ENCODE assay signal across 8 mouse cellular contexts in the genomic region with DNA sequence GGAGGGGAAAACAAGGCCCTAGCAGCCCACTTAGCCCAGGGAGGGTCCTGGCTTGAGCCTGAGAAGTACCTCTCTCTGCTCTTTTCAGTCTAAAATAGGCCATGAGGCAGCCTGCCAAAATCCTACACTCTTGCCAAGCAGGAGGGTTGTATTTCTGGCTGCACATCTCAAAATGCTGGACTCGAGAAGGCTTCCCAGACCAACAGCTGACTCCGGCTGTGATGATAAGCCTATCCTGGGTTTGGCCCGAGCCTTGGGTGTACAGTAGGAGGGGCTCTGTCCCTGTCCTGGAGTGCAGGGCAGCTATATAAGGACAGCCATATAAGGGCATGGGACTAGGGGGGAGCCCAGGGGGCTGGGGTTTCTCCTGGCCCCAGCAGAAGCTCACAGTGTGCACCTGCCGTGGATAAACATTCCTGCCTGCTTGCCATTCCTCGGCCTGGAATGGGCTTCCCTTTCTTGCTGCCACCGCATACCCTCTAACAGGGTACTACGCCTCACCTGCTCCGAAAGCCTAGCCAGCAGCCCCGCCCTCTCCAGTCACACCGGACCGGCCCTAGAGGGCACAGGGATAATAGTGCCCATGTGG.
DNase-seq lines count a peak whose midpoint lies in the region; ATAC-seq and TF ChIP-seq lines count a peak whose summit lies in the region.

No protein-coding gene starts in this region.

- peak; percentile 94 for TF ChIP-seq EP300 in heart, postnatal 0 days (IDR thresholded peaks at IDR 0.05; ENCODE audit: low read depth)
- TF ChIP-seq EP300 in lung, postnatal 0 days (IDR thresholded peaks at IDR 0.05): peak; percentile 38

- no peak overlapping the region for H3K4me2 ChIP-seq in limb, embryonic 11.5 days (ENCODE audit: low read depth, severe bottlenecking)
- H3K4me2 ChIP-seq in forebrain, postnatal 0 days (ENCODE audit: low read depth): no peak overlapping the region
- peak overlapping the region; percentile 63 for H3K4me2 ChIP-seq in heart, postnatal 0 days (ENCODE audit: low read depth, low read length)
- H3K4me2 ChIP-seq in lung, postnatal 0 days (replicated peaks; ENCODE audit: low read depth, low read length): 0 out of 2 replicates have a peak overlapping the region, but pooled peaks have one; percentile 5
- H3K4me2 ChIP-seq in stomach, embryonic 15.5 days: no peak overlapping the region

- H3K4me3 ChIP-seq in limb, embryonic 11.5 days (ENCODE audit: low read depth, low read length): no peak overlapping the region
- H3K4me3 ChIP-seq in limb, embryonic 10.5 days: no peak overlapping the region
- no peak overlapping the region for H3K4me3 ChIP-seq in forebrain, postnatal 0 days (ENCODE audit: low read depth, low read length)
- peak overlapping the region; percentile 36 for H3K4me3 ChIP-seq in heart, postnatal 0 days (ENCODE audit: low read depth, low read length)
- no peak overlapping the region for H3K4me3 ChIP-seq in lung, postnatal 0 days (ENCODE audit: low read depth, low read length)
- no peak overlapping the region for H3K4me3 ChIP-seq in stomach, embryonic 15.5 days (replicated peaks)

- 81% methylated on average over 11 of the region's 11 CpGs for WGBS in limb, embryonic 11.5 days
- WGBS in limb, embryonic 10.5 days: 81% methylated on average over 11 of the region's 11 CpGs
- 49% methylated on average over 11 of the region's 11 CpGs for WGBS in forebrain, postnatal 0 days
- WGBS in heart, postnatal 0 days: 21% methylated on average over 11 of the region's 11 CpGs
- WGBS in lung, postnatal 0 days: 38% methylated on average over 11 of the region's 11 CpGs
- WGBS in stomach, embryonic 15.5 days: 41% methylated on average over 11 of the region's 11 CpGs

- TF ChIP-seq CTCF in forebrain, postnatal 0 days (IDR thresholded peaks at IDR 0.05; ENCODE audit: low read depth): no peak
- peak; percentile 19 for TF ChIP-seq CTCF in heart, postnatal 0 days (IDR thresholded peaks at IDR 0.05; ENCODE audit: low read depth)
- TF ChIP-seq CTCF in lung, postnatal 0 days (IDR thresholded peaks at IDR 0.05): no peak; the same call in 1 of the 2 replicates

- DNase-seq in limb, embryonic 11.5 days (ENCODE audit: low spot score): no peak
- DNase-seq in limb, embryonic 10.5 days (ENCODE audit: low spot score): no peak
- DNase-seq in forebrain, postnatal 0 days: peak; percentile 64
- DNase-seq in heart, postnatal 0 days (ENCODE audit: low spot score): peak; percentile 96
- DNase-seq in kidney, postnatal 36 days: peak; percentile 51 to 58
- DNase-seq in lung, postnatal 0 days (ENCODE audit: low spot score): peak; percentile 90

- no peak overlapping the region for H3K27ac ChIP-seq in limb, embryonic 11.5 days (replicated peaks; ENCODE audit: low read depth, low read length)
- H3K27ac ChIP-seq in limb, embryonic 10.5 days: no peak overlapping the region
- peak overlapping the region; percentile 31; the same call in 1 of the 2 replicates for H3K27ac ChIP-seq in forebrain, postnatal 0 days (ENCODE audit: low read depth, low read length)
- peak overlapping the region; percentile 96 for H3K27ac ChIP-seq in heart, postnatal 0 days (ENCODE audit: low read depth)
- H3K27ac ChIP-seq in lung, postnatal 0 days (ENCODE audit: low read length): peak overlapping the region; percentile 73
- peak overlapping the region; percentile 85 for H3K27ac ChIP-seq in stomach, embryonic 15.5 days

- H3K27me3 ChIP-seq in limb, embryonic 11.5 days (ENCODE audit: control insufficient read depth, insufficient read depth, low read length): no peaks in the 10 kb centered on the region
- H3K27me3 ChIP-seq in limb, embryonic 10.5 days (ENCODE audit: low read depth, poor library complexity, severe bottlenecking): no peaks in the 10 kb centered on the region
- H3K27me3 ChIP-seq in forebrain, postnatal 0 days (ENCODE audit: insufficient read depth, low read length): no peaks in the 10 kb centered on the region
- no peaks in the 10 kb centered on the region for H3K27me3 ChIP-seq in heart, postnatal 0 days (ENCODE audit: control insufficient read depth, insufficient read depth, low read length)
- no peaks in the 10 kb centered on the region for H3K27me3 ChIP-seq in lung, postnatal 0 days (replicated peaks; ENCODE audit: insufficient read depth, low read length)
- no peaks in the 10 kb centered on the region for H3K27me3 ChIP-seq in stomach, embryonic 15.5 days (replicated peaks)

- H3K9me3 ChIP-seq in limb, embryonic 11.5 days (ENCODE audit: control insufficient read depth, low read length): no peaks in the 10 kb centered on the region
- no peaks in the 10 kb centered on the region for H3K9me3 ChIP-seq in limb, embryonic 10.5 days (replicated peaks)
- no peaks in the 10 kb centered on the region for H3K9me3 ChIP-seq in forebrain, postnatal 0 days (ENCODE audit: low read length)
- H3K9me3 ChIP-seq in heart, postnatal 0 days (replicated peaks; ENCODE audit: control insufficient read depth, low read length): no peaks in the 10 kb centered on the region
- H3K9me3 ChIP-seq in lung, postnatal 0 days (ENCODE audit: low read length): no peaks in the 10 kb centered on the region
- no peaks in the 10 kb centered on the region for H3K9me3 ChIP-seq in stomach, embryonic 15.5 days

- peaks cover 4% of the 10 kb centered on the region for H3K36me3 ChIP-seq in limb, embryonic 11.5 days (ENCODE audit: control insufficient read depth, insufficient read depth, low read length)
- H3K36me3 ChIP-seq in limb, embryonic 10.5 days: peaks cover 9% of the 10 kb centered on the region
- H3K36me3 ChIP-seq in forebrain, postnatal 0 days (ENCODE audit: insufficient read depth): peaks cover 3% of the 10 kb centered on the region; the same call in 1 of the 2 replicates
- 0 out of 2 replicates have a peak, but pooled peaks cover 5% of the 10 kb centered on the region for H3K36me3 ChIP-seq in heart, postnatal 0 days (replicated peaks; ENCODE audit: control insufficient read depth, insufficient read depth, low read length)
- no peaks in the 10 kb centered on the region for H3K36me3 ChIP-seq in lung, postnatal 0 days (ENCODE audit: insufficient read depth, low read length)
- no peaks in the 10 kb centered on the region for H3K36me3 ChIP-seq in stomach, embryonic 15.5 days

- H3K9ac ChIP-seq in limb, embryonic 11.5 days (ENCODE audit: low read length): no peak overlapping the region
- H3K9ac ChIP-seq in forebrain, postnatal 0 days: no peak overlapping the region
- peak overlapping the region; percentile 36 for H3K9ac ChIP-seq in heart, postnatal 0 days (replicated peaks; ENCODE audit: low read depth, low read length)
- H3K9ac ChIP-seq in lung, postnatal 0 days (replicated peaks; ENCODE audit: low read depth): no peak overlapping the region
- H3K9ac ChIP-seq in stomach, embryonic 15.5 days: no peak overlapping the region

- 0 out of 2 replicates have a peak, but pooled peaks have one; percentile 22 for ATAC-seq in limb, embryonic 11.5 days (ENCODE audit: insufficient number of reproducible peaks, low FRiP score, low TSS enrichment, low read depth)
- peak; percentile 56 for ATAC-seq in forebrain, postnatal 0 days
- ATAC-seq in heart, postnatal 0 days (ENCODE audit: insufficient read depth, low read depth): peak; percentile 92
- peak; percentile 81 for ATAC-seq in lung, postnatal 0 days
- peak; percentile 85 for ATAC-seq in stomach, embryonic 15.5 days (ENCODE audit: insufficient read depth, low FRiP score, low read depth)
- ATAC-seq in megakaryocyte, adult 5-6 weeks (ENCODE audit: poor library complexity, severe bottlenecking): no peak

- peaks cover 11% of the 10 kb centered on the region for H3K4me1 ChIP-seq in limb, embryonic 11.5 days (ENCODE audit: control insufficient read depth, insufficient read depth, low read length)
- H3K4me1 ChIP-seq in limb, embryonic 10.5 days: peaks cover 48% of the 10 kb centered on the region
- peaks cover 15% of the 10 kb centered on the region; the same call in 1 of the 2 replicates for H3K4me1 ChIP-seq in forebrain, postnatal 0 days (ENCODE audit: insufficient read depth)
- peaks cover 69% of the 10 kb centered on the region for H3K4me1 ChIP-seq in heart, postnatal 0 days (ENCODE audit: control insufficient read depth, insufficient read depth)
- H3K4me1 ChIP-seq in lung, postnatal 0 days (ENCODE audit: insufficient read depth, low read depth, low read length): peaks cover 25% of the 10 kb centered on the region; the same call in 1 of the 2 replicates
- peaks cover 32% of the 10 kb centered on the region for H3K4me1 ChIP-seq in stomach, embryonic 15.5 days

Comparison
In these comparisons a context has a peak if more than half of its experiments do, and no peak if none do; other contexts are left out.
1. DNase-seq: peak in forebrain, postnatal 0 days (single experiment), heart, postnatal 0 days (single experiment), kidney, postnatal 36 days (2 of 2) and lung, postnatal 0 days (single experiment); none in limb, embryonic 11.5 days (single experiment) and limb, embryonic 10.5 days (single experiment).
2. H3K27ac ChIP-seq: peak in forebrain, postnatal 0 days (single experiment), heart, postnatal 0 days (single experiment), lung, postnatal 0 days (single experiment) and stomach, embryonic 15.5 days (single experiment); none in limb, embryonic 11.5 days (single experiment) and limb, embryonic 10.5 days (single experiment).
3. H3K4me2 ChIP-seq: peak in heart, postnatal 0 days (single experiment) and lung, postnatal 0 days (single experiment); none in limb, embryonic 11.5 days (single experiment), forebrain, postnatal 0 days (single experiment) and stomach, embryonic 15.5 days (single experiment).